In genomic region chr5:128596813-128597212, GRCm38 (mm10) we compare ENCODE assay signal across 9 mouse cellular contexts. TPM values are rescaled to one million over a fixed set of nuclear protein-coding genes. Genes with fewer than 3 reads are reported as not detected.
DNase-seq lines count a peak whose midpoint lies in the region; ATAC-seq and TF ChIP-seq lines count a peak whose summit lies in the region.
"Had no signal": no experiment of that assay in that cellular context is flagged by ENCODE, and none has a peak within 500 bp of the region (broad histone marks: within the 10 kb centered on the region; RNA-seq: fewer than 3 reads in every experiment).

No protein-coding gene starts in this region.

- H3K9ac ChIP-seq in lung, embryonic 16.5 days (ENCODE audit: low read length), result peak overlapping the region; percentile 51; the same call in 1 of the 2 replicates
- peak overlapping the region; percentile 42; the same call in 1 of the 2 replicates for H3K9ac ChIP-seq in limb, embryonic 12.5 days (replicated peaks)
- H3K9ac ChIP-seq in stomach, postnatal 0 days (ENCODE audit: low read length), result peak overlapping the region; percentile 18; the same call in 1 of the 2 replicates

- H3K4me1 ChIP-seq in lung, embryonic 16.5 days (replicated peaks; ENCODE audit: control insufficient read depth, insufficient read depth, low read length), result peaks cover 30% of the 10 kb centered on the region
- H3K4me1 ChIP-seq in limb, embryonic 12.5 days (replicated peaks), result peaks cover 41% of the 10 kb centered on the region
- no peaks in the 10 kb centered on the region for H3K4me1 ChIP-seq in stomach, postnatal 0 days (replicated peaks; ENCODE audit: control insufficient read depth, insufficient read depth)

- no peak for ATAC-seq in lung, embryonic 16.5 days (ENCODE audit: low read depth)
- no peak for ATAC-seq in limb, embryonic 12.5 days (ENCODE audit: insufficient number of reproducible peaks, insufficient read depth, low FRiP score, low TSS enrichment, low read depth)
- no peak for ATAC-seq in stomach, postnatal 0 days (ENCODE audit: low FRiP score, low TSS enrichment)

- no peak for TF ChIP-seq EP300 in stomach, postnatal 0 days (optimal IDR thresholded peaks at IDR 0.05)

- no peaks in the 10 kb centered on the region for H3K9me3 ChIP-seq in lung, embryonic 16.5 days (ENCODE audit: control insufficient read depth, low read length)
- no peaks in the 10 kb centered on the region for H3K9me3 ChIP-seq in limb, embryonic 12.5 days
- no peaks in the 10 kb centered on the region for H3K9me3 ChIP-seq in stomach, postnatal 0 days (ENCODE audit: control insufficient read depth, low read length)

- peak; percentile 27 to 31 for DNase-seq in cerebellum, postnatal 14 days
- DNase-seq in cerebellum, postnatal 36 days, result no peak
- DNase-seq in lung, postnatal 4 days, result no peak
- no peak for DNase-seq in stomach, postnatal 0 days (ENCODE audit: low spot score)
- DNase-seq in c-Kit-positive CD71-positive TER-119-positive erythroid progenitor cells, embryonic 14.5 days (ENCODE audit: low spot score), result no peak
- no peak for DNase-seq in cerebellum, adult 11 months
- DNase-seq: B cell, adult 2 months had no signal

- 8% methylated on average over 20 of the region's 20 CpGs for WGBS in lung, embryonic 16.5 days
- 1% methylated on average over 20 of the region's 20 CpGs for WGBS in limb, embryonic 12.5 days
- 10% methylated on average over 20 of the region's 20 CpGs for WGBS in stomach, postnatal 0 days

- H3K36me3 ChIP-seq in lung, embryonic 16.5 days (ENCODE audit: control insufficient read depth, insufficient read depth, low read length), result no peaks in the 10 kb centered on the region
- no peaks in the 10 kb centered on the region for H3K36me3 ChIP-seq in limb, embryonic 12.5 days
- no peaks in the 10 kb centered on the region for H3K36me3 ChIP-seq in stomach, postnatal 0 days (ENCODE audit: control insufficient read depth, insufficient read depth, low read length)

- no peak for TF ChIP-seq CTCF in stomach, postnatal 0 days (IDR thresholded peaks at IDR 0.05; ENCODE audit: low read depth)

- H3K27me3 ChIP-seq in lung, embryonic 16.5 days (ENCODE audit: control insufficient read depth, insufficient read depth, low read depth, low read length), result peaks cover 32% of the 10 kb centered on the region
- peaks cover 21% of the 10 kb centered on the region for H3K27me3 ChIP-seq in limb, embryonic 12.5 days
- peaks cover 2% of the 10 kb centered on the region; the same call in 1 of the 2 replicates for H3K27me3 ChIP-seq in stomach, postnatal 0 days (ENCODE audit: control insufficient read depth, insufficient read depth, low read length)

- no peak overlapping the region for H3K27ac ChIP-seq in lung, embryonic 16.5 days (ENCODE audit: low read length)
- peak overlapping the region; percentile 57; the same call in 1 of the 2 replicates for H3K27ac ChIP-seq in limb, embryonic 12.5 days
- H3K27ac ChIP-seq in stomach, postnatal 0 days (replicated peaks), result 0 out of 2 replicates have a peak overlapping the region, but pooled peaks have one; percentile 4

- peak overlapping the region; percentile 36 for H3K4me3 ChIP-seq in lung, embryonic 16.5 days (ENCODE audit: low read length)
- H3K4me3 ChIP-seq in limb, embryonic 12.5 days (replicated peaks), result peak overlapping the region; percentile 39
- H3K4me3 ChIP-seq in stomach, postnatal 0 days (ENCODE audit: low read depth, low read length), result peak overlapping the region; percentile 34

- peak overlapping the region; percentile 50 for H3K4me2 ChIP-seq in lung, embryonic 16.5 days (ENCODE audit: low read depth, low read length)
- peak overlapping the region; percentile 91 for H3K4me2 ChIP-seq in limb, embryonic 12.5 days
- peak overlapping the region; percentile 49 for H3K4me2 ChIP-seq in stomach, postnatal 0 days (replicated peaks; ENCODE audit: low read depth)

RNA-seq across cellular contexts. Expression of gene Fzd10, which starts 3.8 kb away (rescaled TPM):
- 0.79 and 0.82 TPM in 2 replicates for polyA plus RNA-seq in lung, embryonic 16.5 days (2015; fragmentation: Nextera tagmentation; extraction: Ambion mirVana)
- 10.9 and 12.5 TPM in 2 replicates for polyA plus RNA-seq in limb, embryonic 12.5 days (2016; fragmentation: Nextera tagmentation; extraction: Ambion mirVana)
- polyA plus RNA-seq in stomach, postnatal 0 days (2015; fragmentation: Nextera tagmentation; extraction: Ambion mirVana), result 2.8 and 2.9 TPM in 2 replicates

Comparison
In these comparisons a context has a peak if more than half of its experiments do, and no peak if none do; other contexts are left out.
1. DNase-seq: peak in cerebellum, postnatal 14 days (2 of 2); none in cerebellum, postnatal 36 days (0 of 2), lung, postnatal 4 days (0 of 2), stomach, postnatal 0 days (single experiment), c-Kit-positive CD71-positive TER-119-positive erythroid progenitor cells, embryonic 14.5 days (single experiment) and cerebellum, adult 11 months (single experiment).
2. Peak in every context shown above with its lines, with median percentiles within 50 percentile points of each other: H3K4me2 ChIP-seq, H3K4me3 ChIP-seq and H3K9ac ChIP-seq.